Mouse (Mus musculus): Measurements from ENCODE around the gene Myom3. TPM values are rescaled to one million over a fixed set of nuclear protein-coding genes. Genes with fewer than 3 reads are reported as not detected.
A peak's percentile ranks its signal among the peaks of the same experiment; 100 is the strongest.

The Myom3 gene
- polyA plus RNA-seq, 1 experiment from 2014 or later, result 0.13 TPM

DNA sequence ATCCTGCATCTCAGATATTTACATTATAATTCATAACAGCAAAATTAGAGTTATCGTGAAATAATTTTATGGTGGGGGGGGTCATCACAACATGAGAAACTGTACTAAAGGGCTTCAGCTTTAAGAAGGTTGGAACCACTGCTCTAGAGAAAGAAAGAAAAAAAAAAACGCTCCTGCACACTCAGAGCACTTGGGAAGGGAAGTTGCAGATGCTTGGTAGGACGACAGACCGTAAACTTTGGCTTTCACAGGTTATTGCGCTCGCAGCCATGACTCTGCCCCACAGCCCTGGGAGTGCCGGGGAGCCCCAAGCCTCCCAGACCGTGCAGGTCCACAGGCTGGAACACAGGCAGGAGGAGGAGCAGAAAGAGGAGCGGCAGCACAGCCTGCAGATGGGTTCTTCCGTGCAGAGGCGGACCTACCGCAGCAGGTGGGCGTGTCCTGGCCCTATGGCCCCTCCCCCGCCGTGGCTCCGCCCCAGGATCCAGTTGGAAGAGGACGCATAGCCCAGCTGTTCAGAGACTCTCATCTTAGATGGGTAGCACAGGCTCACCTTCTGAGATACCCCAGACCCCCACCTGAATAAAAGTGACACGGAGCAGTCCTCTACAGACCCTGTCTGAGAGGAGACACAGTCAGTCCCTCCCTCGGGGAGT lies 2.9 kb downstream of the Myom3 start:
- WGBS, result 9% methylated on average over 19 of the region's 19 CpGs
- H3K4me1 ChIP-seq (replicated peaks), result peaks cover 5% of the 10 kb centered on the region
- H3K9ac ChIP-seq, result no peak overlapping the region
- H3K27ac ChIP-seq, result no peak overlapping the region
- peak overlapping the region; percentile 51 for H3K4me2 ChIP-seq
- 0 out of 2 replicates have a peak, but pooled peaks cover 3% of the 10 kb centered on the region for H3K27me3 ChIP-seq
- H3K4me3 ChIP-seq, result peak overlapping the region; percentile 29
- peak; percentile 49; the same call in 1 of the 2 replicates for ATAC-seq (ENCODE audit: low FRiP score)
- H3K36me3 ChIP-seq, result no peaks in the 10 kb centered on the region
- no peaks in the 10 kb centered on the region for H3K9me3 ChIP-seq

DNA sequence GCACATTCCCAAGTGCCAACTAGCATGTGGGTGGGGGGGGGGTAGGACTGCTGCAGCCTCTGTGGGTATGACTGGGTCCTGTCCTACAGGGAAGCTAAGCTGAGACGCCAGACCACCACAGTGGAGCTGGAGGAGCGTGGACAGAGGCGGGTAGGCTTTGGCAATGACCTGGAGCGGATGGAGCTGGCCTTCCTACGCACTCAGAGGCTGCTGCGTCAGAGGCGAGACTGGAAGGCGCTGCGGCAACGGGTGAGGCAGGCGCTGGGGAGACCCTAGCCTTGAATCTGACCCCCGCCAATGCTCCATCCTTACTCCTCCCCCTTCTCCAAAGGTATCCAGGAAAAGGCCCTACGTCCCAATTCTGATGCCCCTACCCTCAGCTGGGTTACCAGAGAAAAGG lies 5.2 kb downstream of the Myom3 start:
- WGBS, result 94% methylated on average over 13 of the region's 13 CpGs
- Histone ChIP-seq H3K4me2 (no peak overlapping the region), H3K4me1 (replicated peaks) (peaks cover 5% of the 10 kb centered on the region), H3K9me3 (no peaks in the 10 kb centered on the region), H3K4me3 (no peak overlapping the region), H3K27ac (no peak overlapping the region), H3K27me3 (no peaks in the 10 kb centered on the region), H3K36me3 (no peaks in the 10 kb centered on the region), H3K9ac (no peak overlapping the region)
- ATAC-seq (ENCODE audit: low FRiP score), result no peak

DNA sequence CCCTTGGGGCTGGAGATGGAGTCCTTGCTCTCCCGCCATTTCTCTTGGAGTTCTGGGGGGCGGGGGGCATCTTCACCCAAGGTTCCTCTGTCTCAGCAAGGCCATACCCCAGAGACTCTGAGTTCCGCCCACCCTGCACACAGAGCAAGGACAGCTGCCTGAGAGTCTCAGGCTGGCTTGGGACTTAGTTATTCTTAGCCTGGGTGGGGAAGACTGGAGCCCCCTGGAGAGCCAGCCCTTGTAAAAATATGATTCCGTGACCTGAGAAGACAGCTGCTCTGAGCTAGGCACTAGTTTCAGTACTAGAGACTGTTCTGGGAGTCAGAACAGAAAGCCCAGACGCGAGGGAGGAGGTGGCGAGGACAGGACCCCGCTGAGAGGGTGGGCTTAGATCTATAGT lies 6.2 kb downstream of the Myom3 start:
- Histone ChIP-seq H3K4me3 (no peak overlapping the region), H3K36me3 (no peaks in the 10 kb centered on the region), H3K4me2 (no peak overlapping the region), H3K27me3 (no peaks in the 10 kb centered on the region), H3K27ac (no peak overlapping the region), H3K9ac (no peak overlapping the region), H3K4me1 (replicated peaks) (peaks cover 5% of the 10 kb centered on the region), H3K9me3 (no peaks in the 10 kb centered on the region)
- 82% methylated on average over 8 of the region's 8 CpGs for WGBS
- ATAC-seq (ENCODE audit: low FRiP score), result no peak

DNA sequence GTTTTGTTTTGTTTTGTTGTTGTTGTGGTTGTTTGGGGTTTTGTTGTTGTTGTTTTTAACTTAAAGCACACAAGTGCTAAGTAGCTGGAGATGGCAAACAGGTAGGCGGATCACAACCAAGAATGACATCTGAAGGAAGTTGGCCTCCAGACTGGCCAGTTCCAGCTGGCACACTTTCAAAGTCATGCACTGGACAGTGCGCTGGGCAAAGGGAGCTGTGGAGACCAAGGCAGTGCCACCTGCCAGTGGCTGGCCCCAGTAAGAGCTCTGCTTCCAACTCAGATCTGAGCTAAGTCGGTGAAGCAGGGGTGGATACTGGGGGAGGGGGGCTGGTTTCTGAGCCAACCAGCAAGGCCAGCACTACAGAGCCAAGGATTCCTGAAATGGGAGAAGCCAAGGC lies 7.5 kb downstream of the Myom3 start:
- no peak overlapping the region for H3K4me2 ChIP-seq
- WGBS, result 87% methylated on average over 3 of the region's 3 CpGs

DNA sequence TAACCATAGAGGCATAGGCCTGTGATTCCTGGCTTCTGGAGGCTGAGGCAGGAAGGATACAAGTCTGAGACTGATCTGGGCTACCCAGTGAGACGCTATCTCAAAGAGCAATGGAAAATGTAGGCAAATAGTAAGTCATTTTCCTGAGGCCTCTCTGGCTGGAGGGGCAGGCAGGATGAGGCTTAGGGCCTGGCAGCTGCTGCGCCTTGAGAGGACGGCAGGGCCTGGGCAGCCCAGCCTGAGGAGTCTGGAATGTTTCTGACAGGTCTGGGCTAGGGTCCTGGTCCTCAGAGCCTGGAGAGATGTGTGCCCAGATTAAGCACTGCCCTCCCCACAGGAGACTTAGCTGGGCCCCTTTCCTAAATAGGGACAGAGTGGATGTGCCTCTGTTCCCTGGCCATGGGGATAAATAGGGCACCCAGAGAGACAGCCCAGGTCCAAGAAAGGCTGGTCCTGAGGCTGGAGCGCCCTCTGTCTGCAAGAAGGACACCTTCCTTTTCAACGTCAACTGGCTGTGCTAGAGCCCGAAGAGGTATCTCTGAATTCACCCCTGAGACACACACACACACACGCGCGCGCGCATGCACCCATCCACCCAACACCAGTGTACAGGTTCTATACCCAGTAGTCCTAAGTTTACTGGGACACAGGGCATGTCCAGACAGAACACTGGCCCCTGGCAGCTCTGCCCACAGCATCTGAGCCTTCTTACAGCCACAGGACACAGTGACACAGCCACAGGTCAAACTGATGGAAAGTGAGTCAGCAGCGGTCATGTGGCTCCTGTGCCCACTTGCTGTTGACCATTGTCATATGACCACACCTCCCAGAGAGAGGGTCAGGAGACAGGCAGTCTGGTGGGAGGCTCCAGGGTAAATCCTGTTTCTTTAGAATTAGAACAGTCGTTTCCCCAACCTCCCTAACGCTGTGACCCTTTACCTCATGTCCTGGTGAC lies 9.3 kb downstream of the Myom3 start:
- no peak for ATAC-seq (ENCODE audit: low FRiP score)
- Histone ChIP-seq H3K27ac (no peak overlapping the region), H3K4me3 (no peak overlapping the region), H3K27me3 (no peaks in the 10 kb centered on the region), H3K4me1 (replicated peaks) (no peaks in the 10 kb centered on the region), H3K9me3 (no peaks in the 10 kb centered on the region), H3K36me3 (no peaks in the 10 kb centered on the region), H3K9ac (no peak overlapping the region), H3K4me2 (no peak overlapping the region)
- WGBS, result 65% methylated on average over 14 of the region's 14 CpGs

More for the DNA sequence above, 7.5 kb downstream of the Myom3 start:
- no peak for ATAC-seq (ENCODE audit: low FRiP score)
- Histone ChIP-seq H3K36me3 (no peaks in the 10 kb centered on the region), H3K4me1 (replicated peaks) (peaks cover 5% of the 10 kb centered on the region), H3K27ac (no peak overlapping the region), H3K9me3 (no peaks in the 10 kb centered on the region), H3K9ac (no peak overlapping the region), H3K27me3 (no peaks in the 10 kb centered on the region), H3K4me3 (no peak overlapping the region)

DNA sequence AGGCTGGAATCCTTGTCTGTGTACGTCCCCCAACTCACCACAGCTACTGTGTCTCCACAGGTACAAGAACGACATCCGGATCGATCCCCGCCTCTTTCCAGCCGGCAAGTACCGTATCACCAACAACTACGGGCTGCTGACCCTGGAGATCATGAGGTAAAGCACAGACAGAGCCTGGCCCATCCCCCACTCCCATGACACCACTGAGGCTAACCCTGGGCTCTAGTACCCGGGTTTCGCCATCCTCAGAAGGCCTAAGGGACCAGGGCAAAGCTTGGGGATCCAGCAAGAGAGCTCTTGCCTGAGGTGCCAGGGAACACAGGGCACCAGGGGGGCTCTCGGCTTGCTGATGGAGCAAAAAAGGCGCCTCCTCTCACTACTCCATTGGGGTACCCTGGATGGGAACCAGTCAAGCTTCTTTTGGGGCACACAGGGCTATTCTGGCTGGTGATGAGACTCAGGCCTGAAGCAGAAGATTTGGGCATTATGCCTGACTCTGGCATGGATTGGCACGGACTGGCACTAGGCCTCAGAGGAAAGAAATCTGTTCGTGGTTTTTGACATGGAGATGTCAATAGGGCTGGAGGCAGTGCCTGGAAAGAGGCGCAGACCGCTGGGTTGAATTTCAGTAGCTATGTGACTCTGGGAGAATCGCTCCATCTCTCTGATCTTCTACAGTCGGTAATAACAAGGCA lies 11.2 kb downstream of the Myom3 start:
- H3K4me3 ChIP-seq, result no peak overlapping the region
- no peak for ATAC-seq (ENCODE audit: low FRiP score)
- H3K4me2 ChIP-seq, result no peak overlapping the region
- no peaks in the 10 kb centered on the region for H3K4me1 ChIP-seq (replicated peaks)
- H3K9me3 ChIP-seq, result no peaks in the 10 kb centered on the region
- no peak overlapping the region for H3K9ac ChIP-seq
- H3K36me3 ChIP-seq, result no peaks in the 10 kb centered on the region
- 85% methylated on average over 18 of the region's 18 CpGs for WGBS
- no peak overlapping the region for H3K27ac ChIP-seq
- H3K27me3 ChIP-seq, result no peaks in the 10 kb centered on the region

DNA sequence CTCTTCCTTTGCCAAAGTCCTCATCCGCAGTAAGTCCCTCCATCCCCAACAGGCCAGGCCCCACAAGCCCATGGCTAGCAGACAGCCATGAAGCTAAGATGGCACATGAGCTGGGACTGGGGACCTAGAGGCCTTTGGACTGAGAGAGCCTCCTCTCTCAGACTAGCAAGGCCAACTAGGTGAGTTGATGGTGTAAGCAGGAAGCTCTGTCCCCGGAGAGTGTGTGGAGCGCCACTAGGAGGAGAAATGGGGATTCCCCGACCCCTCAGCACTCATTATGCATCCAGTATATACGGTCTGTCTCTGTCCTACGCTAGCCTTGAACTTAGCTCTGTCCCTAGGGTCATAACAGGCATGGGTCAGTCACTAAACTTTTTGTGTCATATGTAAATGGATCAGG lies 12.1 kb downstream of the Myom3 start:
- WGBS, result 83% methylated on average over 6 of the region's 6 CpGs

DNA sequence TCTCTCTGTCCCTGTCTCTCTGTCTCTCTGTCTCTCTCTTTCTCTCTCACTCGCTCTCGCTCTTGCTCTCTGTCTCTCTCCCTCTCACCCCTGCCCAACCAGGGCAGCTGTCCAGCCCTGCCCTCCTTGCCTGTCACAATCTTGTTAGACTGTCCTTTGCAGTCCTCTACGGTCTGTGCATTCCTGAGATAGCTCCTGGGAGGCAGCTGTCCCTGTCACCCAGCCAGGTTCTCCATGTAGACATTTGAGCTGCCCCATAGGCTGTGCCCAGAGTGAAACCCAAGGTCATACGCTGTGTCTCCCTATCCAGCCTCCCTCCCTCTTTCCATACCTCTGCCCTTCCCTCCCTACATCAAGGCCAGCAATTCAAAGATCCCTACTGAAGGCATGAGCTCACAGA lies 13.2 kb downstream of the Myom3 start:
- H3K4me2 ChIP-seq, result no peak overlapping the region
- H3K9ac ChIP-seq, result no peak overlapping the region
- H3K4me3 ChIP-seq, result no peak overlapping the region
- H3K27me3 ChIP-seq, result no peaks in the 10 kb centered on the region
- WGBS, result 80% methylated on average over 4 of the region's 4 CpGs
- no peak for ATAC-seq (ENCODE audit: low FRiP score)
- no peaks in the 10 kb centered on the region for H3K36me3 ChIP-seq
- no peak overlapping the region for H3K27ac ChIP-seq
- H3K9me3 ChIP-seq, result no peaks in the 10 kb centered on the region
- no peaks in the 10 kb centered on the region for H3K4me1 ChIP-seq (replicated peaks)

More for the DNA sequence above, 12.1 kb downstream of the Myom3 start:
- no peaks in the 10 kb centered on the region for H3K27me3 ChIP-seq
- no peak for ATAC-seq (ENCODE audit: low FRiP score)
- H3K27ac ChIP-seq, result no peak overlapping the region
- H3K4me2 ChIP-seq, result no peak overlapping the region
- no peaks in the 10 kb centered on the region for H3K36me3 ChIP-seq
- H3K9me3 ChIP-seq, result no peaks in the 10 kb centered on the region
- H3K9ac ChIP-seq, result no peak overlapping the region
- H3K4me3 ChIP-seq, result no peak overlapping the region
- H3K4me1 ChIP-seq (replicated peaks), result no peaks in the 10 kb centered on the region

DNA sequence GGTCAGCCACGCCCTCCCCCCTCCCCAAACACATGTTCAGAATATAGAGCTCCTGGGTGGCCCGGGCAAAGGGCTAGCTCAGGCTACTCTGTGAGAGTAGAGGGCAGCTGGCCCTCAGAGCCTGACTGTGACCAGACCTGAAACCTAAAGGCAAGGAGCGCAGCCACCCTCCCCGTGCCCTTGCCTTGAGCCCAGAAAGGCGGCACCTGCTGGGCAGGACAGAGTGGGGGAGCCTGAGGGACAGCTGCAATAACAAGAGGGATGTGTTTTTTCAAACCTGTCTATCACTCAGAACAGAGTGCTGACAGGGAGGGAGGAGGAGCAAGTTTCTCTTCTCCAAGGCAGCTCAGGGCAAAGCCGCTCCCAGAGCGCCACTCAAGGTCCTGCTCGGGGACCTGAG lies 15.0 kb downstream of the Myom3 start:
- ATAC-seq (ENCODE audit: low FRiP score), result no peak
- Histone ChIP-seq H3K4me3 (no peak overlapping the region), H3K4me2 (no peak overlapping the region), H3K36me3 (no peaks in the 10 kb centered on the region), H3K9ac (no peak overlapping the region), H3K9me3 (no peaks in the 10 kb centered on the region), H3K4me1 (replicated peaks) (no peaks in the 10 kb centered on the region), H3K27me3 (no peaks in the 10 kb centered on the region), H3K27ac (no peak overlapping the region)
- WGBS, result 62% methylated on average over 8 of the region's 8 CpGs

DNA sequence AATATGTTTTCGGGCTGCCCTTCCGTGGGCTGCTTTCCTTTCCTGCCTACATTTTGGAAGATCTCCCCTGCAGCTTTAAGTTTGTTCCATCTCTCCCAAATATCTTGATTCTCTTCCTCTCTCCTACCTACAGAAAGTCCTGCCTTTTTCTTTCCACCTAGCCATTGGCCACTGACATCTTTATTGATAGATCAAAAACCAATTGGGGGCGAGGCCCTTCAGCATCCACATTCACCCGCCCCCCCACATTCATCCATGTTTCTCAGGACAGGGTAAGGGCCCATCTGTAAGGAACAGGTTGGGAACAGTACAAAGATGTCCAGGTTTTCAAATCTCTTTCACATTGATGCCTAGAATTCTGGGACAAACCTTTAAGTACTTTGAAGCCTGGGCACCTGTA lies 17.3 kb downstream of the Myom3 start:
- Histone ChIP-seq H3K27ac (no peak overlapping the region), H3K9ac (no peak overlapping the region), H3K4me2 (no peak overlapping the region), H3K36me3 (no peaks in the 10 kb centered on the region), H3K27me3 (no peaks in the 10 kb centered on the region), H3K4me1 (replicated peaks) (no peaks in the 10 kb centered on the region), H3K9me3 (no peaks in the 10 kb centered on the region), H3K4me3 (no peak overlapping the region)
- 89% methylated on average over 4 of the region's 4 CpGs for WGBS
- no peak for ATAC-seq (ENCODE audit: low FRiP score)

DNA sequence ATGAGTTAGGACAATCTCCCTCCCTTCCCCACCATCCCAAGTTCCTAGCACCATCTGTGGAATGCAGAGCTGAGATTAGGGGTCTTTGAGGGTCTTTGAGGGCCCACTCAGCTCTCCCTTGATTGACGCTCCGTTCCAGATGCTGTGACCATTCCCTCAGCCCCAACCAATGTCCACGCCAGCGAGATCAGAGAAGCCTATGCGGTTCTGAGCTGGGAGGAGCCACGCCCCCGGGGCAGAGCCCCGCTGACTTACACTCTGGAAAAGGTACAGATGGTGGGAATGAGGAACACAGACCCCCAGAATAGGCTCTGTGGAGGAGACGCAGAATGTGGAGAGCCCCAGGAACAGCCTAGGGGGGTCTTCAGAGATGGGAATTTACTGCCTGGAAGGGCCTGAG lies 20.1 kb downstream of the Myom3 start:
- Histone ChIP-seq H3K4me2 (no peak overlapping the region), H3K27me3 (no peaks in the 10 kb centered on the region), H3K9ac (no peak overlapping the region), H3K4me1 (replicated peaks) (no peaks in the 10 kb centered on the region), H3K4me3 (no peak overlapping the region), H3K27ac (no peak overlapping the region), H3K9me3 (no peaks in the 10 kb centered on the region), H3K36me3 (no peaks in the 10 kb centered on the region)
- ATAC-seq (ENCODE audit: low FRiP score), result no peak
- 77% methylated on average over 9 of the region's 9 CpGs for WGBS

DNA sequence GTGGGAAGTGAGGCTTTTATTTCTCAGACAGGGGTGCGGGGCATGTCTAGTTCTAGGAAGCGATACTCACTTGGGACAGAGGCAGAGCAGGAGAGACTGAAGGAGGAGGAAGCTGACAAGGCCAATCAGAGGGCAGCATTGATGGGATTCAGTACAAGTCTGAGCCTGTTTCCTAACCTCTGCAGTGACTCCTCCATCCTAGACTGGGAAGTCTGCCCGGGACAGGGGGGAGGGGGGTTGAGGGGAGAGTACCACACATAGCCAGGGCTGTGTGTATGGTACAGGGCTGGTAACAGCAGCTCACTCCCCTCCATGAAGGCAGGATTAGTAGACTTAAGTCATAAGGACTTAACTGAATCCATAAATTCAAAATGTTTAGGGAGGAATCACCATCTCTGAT lies 20.7 kb downstream of the Myom3 start:
- no peak overlapping the region for H3K9ac ChIP-seq

More for the DNA sequence above, 20.7 kb downstream of the Myom3 start:
- H3K36me3 ChIP-seq, result no peaks in the 10 kb centered on the region
- H3K4me3 ChIP-seq, result no peak overlapping the region
- H3K4me2 ChIP-seq, result no peak overlapping the region
- H3K27ac ChIP-seq, result no peak overlapping the region
- no peaks in the 10 kb centered on the region for H3K4me1 ChIP-seq (replicated peaks)
- no peaks in the 10 kb centered on the region for H3K9me3 ChIP-seq
- no peak for ATAC-seq (ENCODE audit: low FRiP score)
- WGBS, result 79% methylated on average over 3 of the region's 3 CpGs
- no peaks in the 10 kb centered on the region for H3K27me3 ChIP-seq
